Mouse (Mus musculus) stomach, embryonic 16.5 days (tissue): ENCODE data around the gene Dennd2a. TPM values are rescaled to one million over a fixed set of nuclear protein-coding genes. Genes with fewer than 3 reads are reported as not detected.
A peak's percentile ranks its signal among the peaks of the same experiment; 100 is the strongest.

Experiments
- ATAC-seq: fragments of 200-750 bp; cut with Nextera tagmentation; 2 replicates; pipeline ENCODE4 v1.8.0; 2017; ENCODE audit warnings: moderate number of reproducible peaks, moderate TSS enrichment; ENCODE audit not compliant: insufficient read depth, low FRiP score
- H3K27ac ChIP-seq: fragments of 300-500 bp; sonication (generic); 2 replicates; pipeline ENCODE4 v1.5.1; 2014; ENCODE audit warnings: low read length
- H3K27me3 ChIP-seq: fragments of 300-500 bp; sonication (generic); 2 replicates; pipeline ENCODE4 v1.6.1; 2014; ENCODE audit warnings: low read length, control low read depth, mixed read lengths; ENCODE audit not compliant: control insufficient read depth, insufficient read depth
- H3K36me3 ChIP-seq: fragments of 300-500 bp; sonication (generic); 2 replicates; pipeline ENCODE4 v1.6.1; 2014; ENCODE audit warnings: low read length; ENCODE audit not compliant: control insufficient read depth, insufficient read depth
- H3K4me1 ChIP-seq: fragments of 300-500 bp; sonication (generic); 2 replicates; pipeline ENCODE4 v1.6.1; 2014; ENCODE audit warnings: low read length, control low read depth, mixed read lengths; ENCODE audit not compliant: control insufficient read depth, insufficient read depth
- H3K4me2 ChIP-seq: fragments of 300-500 bp; sonication (generic); 2 replicates; pipeline ENCODE4 v1.6.1; 2014; ENCODE audit warnings: low read depth, low read length, mixed read lengths
- H3K4me3 ChIP-seq: fragments of 300-500 bp; sonication (generic); replicated peaks from 2 replicates; pipeline ENCODE4 v1.5.1; 2014; ENCODE audit warnings: mild to moderate bottlenecking, low read length
- H3K9ac ChIP-seq: fragments of 300-500 bp; sonication (generic); 2 replicates; pipeline ENCODE4 v1.6.1; 2014; ENCODE audit warnings: low read length
- H3K9me3 ChIP-seq: fragments of 300-500 bp; sonication (generic); replicated peaks from 2 replicates; pipeline ENCODE4 v1.6.1; 2016; ENCODE audit warnings: low read length, control low read depth; ENCODE audit not compliant: control insufficient read depth
- WGBS: fragments of 180-500 bp; shearing (Covaris S2); extraction: QIAGEN DNeasy Blood & Tissue Kit; methylation state at CpG from one replicate; pipeline ENCODE4 v1.1.7; 2014; 5-methylcytosine and 5-hydroxymethylcytosine counted together
- polyA plus RNA-seq: library from polyadenylated mRNA; unstranded; fragments of >200 nt; fragmentation: Nextera tagmentation; extraction: Ambion mirVana; gene quantifications from 2 replicates; pipeline ENCODE4 v1.2.1, GENCODE M21; 2015

Dennd2a gene
- polyA plus RNA-seq, 1 experiment from 2014 or later = 10.8 TPM

DNA sequence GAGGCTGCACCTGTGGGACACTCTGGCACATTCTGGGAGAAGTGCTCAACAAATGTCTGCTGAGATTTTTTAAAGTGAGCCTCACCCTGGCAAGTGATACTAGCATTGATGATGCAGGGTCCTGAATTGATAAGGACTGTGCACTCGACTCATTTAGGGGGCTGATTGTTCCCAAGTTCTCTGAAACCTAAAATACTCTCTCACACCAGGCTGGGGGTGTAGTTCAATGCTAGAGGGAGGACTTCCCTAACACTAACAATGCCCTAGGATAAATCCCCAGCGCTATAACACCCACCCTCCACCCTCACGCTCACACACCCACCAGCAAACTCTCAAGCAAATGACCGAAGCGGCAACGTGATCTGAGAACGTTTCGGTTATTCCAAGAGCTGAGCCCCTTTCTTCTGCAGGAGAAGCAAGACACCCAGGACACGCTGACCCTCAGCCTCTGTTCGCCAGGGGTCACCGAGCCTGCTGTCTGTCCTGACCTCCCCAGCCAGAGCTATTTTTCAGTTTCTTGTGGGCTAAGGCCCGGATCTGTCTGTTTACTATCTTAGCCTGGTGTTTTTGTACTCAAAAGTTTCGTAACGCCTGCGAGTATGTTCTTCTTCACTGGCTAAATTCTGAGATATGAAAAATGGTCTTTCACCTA is 13.8 kb downstream of the Dennd2a start:
- H3K27ac ChIP-seq = peak overlapping the region; percentile 87
- no peaks in the 10 kb centered on the region for H3K36me3 ChIP-seq
- 47% methylated on average over 15 of the region's 15 CpGs for WGBS
- no peak overlapping the region for H3K4me3 ChIP-seq
- H3K9ac ChIP-seq = peak overlapping the region; percentile 41; the same call in 1 of the 2 replicates
- H3K27me3 ChIP-seq = no peaks in the 10 kb centered on the region
- no peak overlapping the region for H3K4me2 ChIP-seq
- ATAC-seq = no peak
- H3K4me1 ChIP-seq = peaks cover 46% of the 10 kb centered on the region
- H3K9me3 ChIP-seq = no peaks in the 10 kb centered on the region

DNA sequence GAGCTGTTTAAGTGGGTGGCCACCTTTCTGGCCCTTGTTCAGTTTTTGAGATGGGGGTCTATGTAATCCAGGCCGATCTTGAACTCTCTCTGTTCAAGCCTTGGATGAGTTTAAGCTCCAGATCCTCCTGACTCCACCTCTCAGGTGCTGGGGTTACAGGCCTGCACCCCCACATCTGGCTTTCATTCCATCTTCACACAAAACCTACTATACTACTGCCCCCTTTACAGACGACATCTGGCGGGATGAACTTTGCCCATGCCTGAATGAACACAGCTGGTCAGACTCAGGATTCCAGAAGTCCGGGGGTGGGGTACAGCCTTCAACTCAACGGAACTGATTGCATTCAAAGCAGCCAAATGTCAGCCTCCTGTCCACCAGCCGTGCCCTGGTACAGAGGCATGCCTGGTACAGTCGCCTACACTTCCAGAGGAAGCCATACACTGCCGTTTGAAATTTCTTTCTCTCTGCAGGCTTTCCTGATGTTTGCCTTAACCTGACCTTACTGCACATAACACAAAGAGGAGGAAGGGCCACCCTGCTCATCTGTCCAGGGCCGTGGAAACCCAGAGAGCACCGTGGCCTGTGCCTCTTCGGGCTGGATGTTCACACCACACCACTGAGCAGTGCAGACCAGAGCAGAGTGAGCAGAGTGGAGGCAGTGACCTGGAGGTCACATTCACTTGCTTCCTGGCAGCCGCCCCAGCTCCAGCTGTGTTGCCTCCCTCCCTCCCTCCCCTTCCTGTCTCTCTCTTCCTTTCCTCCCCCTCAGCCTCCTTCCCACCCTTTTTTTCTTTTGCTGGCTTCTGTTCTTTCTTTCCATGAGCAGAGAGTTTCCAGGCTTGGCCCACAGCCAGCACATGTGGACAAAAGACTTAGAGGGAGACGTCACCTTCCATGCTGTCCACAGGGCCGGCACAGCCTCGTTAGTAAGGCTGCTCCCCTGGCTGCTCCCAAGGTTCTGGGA is 14.8 kb downstream of the Dennd2a start:
- Histone ChIP-seq H3K9me3 (no peaks in the 10 kb centered on the region), H3K4me1 (peaks cover 52% of the 10 kb centered on the region), H3K27ac (peak overlapping the region; percentile 87), H3K27me3 (no peaks in the 10 kb centered on the region), H3K4me2 (peak overlapping the region; percentile 38; the same call in 1 of the 2 replicates), H3K36me3 (no peaks in the 10 kb centered on the region), H3K4me3 (no peak overlapping the region), H3K9ac (peak overlapping the region; percentile 41; the same call in 1 of the 2 replicates)
- ATAC-seq = peak; percentile 86
- 14% methylated on average over 15 of the region's 15 CpGs for WGBS

DNA sequence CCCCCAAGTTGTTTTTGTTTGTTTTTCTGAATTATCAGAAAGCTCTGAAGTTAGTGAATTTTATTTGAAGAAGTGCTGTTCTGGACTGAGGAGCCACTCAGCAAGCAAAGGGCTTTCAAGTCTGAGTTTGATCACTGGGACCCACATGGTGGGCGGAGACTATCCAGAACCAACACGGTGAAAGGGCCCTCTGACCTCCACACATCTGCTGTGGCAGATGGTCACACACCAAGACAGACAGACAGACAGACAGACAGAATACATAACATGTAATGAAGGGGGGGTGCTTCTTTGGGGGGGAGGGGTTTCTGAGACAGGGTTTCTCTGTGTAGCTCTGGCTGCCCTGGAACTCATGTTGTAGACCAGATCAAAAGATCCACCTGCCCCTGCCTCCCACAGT is 17.1 kb downstream of the Dennd2a start:
- ATAC-seq = no peak
- Histone ChIP-seq H3K4me2 (peak overlapping the region; percentile 43; the same call in 1 of the 2 replicates), H3K4me1 (peaks cover 49% of the 10 kb centered on the region)

DNA sequence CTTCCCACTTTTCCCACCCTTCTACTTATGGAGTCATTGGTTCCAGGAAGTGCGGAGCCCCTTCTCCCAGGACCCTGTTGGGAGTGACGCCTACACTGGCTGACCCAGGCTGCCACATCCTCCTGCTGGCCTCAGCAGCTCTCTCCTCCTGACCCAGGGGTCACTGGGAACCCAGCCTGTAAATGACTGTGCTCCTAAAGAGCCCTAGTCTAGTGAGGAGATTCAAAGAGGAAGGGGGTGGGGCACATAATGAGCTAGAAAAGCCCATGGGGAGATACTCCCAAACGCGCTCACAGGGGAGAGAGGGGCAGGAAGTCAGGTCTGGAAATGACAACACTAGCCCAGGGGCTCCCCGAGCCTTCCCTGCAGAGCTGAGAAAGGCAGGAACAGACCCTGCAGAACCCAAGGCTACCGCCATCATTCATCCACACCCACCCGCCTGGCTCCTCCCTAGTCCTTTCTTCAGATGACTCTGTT is 17.9 kb downstream of the Dennd2a start:
- no peak overlapping the region for H3K9ac ChIP-seq
- peak overlapping the region; percentile 43 for H3K4me2 ChIP-seq
- no peaks in the 10 kb centered on the region for H3K27me3 ChIP-seq
- no peaks in the 10 kb centered on the region for H3K9me3 ChIP-seq
- 25% methylated on average over 7 of the region's 7 CpGs for WGBS
- no peak overlapping the region for H3K4me3 ChIP-seq
- H3K4me1 ChIP-seq = peaks cover 49% of the 10 kb centered on the region
- peak; percentile 48; the same call in 1 of the 2 replicates for ATAC-seq
- no peaks in the 10 kb centered on the region for H3K36me3 ChIP-seq
- H3K27ac ChIP-seq = peak overlapping the region; percentile 46

More for the DNA sequence above, 17.1 kb downstream of the Dennd2a start:
- Histone ChIP-seq H3K9ac (no peak overlapping the region), H3K4me3 (no peak overlapping the region), H3K27ac (peak overlapping the region; percentile 46; the same call in 1 of the 2 replicates), H3K36me3 (no peaks in the 10 kb centered on the region), H3K9me3 (no peaks in the 10 kb centered on the region), H3K27me3 (no peaks in the 10 kb centered on the region)
- 50% methylated on average over 2 of the region's 2 CpGs for WGBS

DNA sequence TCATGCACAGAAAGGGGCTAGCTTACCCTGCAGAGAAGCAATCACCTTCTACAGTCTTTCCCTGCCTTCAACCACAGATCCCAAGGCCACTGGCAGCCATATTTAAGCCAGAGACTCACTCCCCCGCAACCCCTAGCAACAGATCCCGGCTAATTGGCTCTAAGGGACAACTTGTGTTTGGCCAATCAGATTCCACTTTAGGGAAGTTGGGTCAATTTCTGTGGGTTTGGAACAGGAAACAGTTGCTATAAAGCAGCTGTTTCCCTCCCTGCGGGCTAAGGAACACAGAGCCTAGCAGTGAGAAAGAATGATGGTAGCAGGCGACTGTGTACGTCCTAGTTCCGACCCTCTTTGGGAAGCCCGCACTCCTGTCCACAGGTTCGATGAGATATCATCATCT is 19.4 kb downstream of the Dennd2a start:
- H3K27me3 ChIP-seq = no peaks in the 10 kb centered on the region
- peaks cover 36% of the 10 kb centered on the region for H3K4me1 ChIP-seq
- H3K27ac ChIP-seq = peak overlapping the region; percentile 46; the same call in 1 of the 2 replicates
- no peaks in the 10 kb centered on the region for H3K9me3 ChIP-seq
- H3K9ac ChIP-seq = no peak overlapping the region
- WGBS = 39% methylated on average over 8 of the region's 8 CpGs
- H3K4me2 ChIP-seq = no peak overlapping the region; the same call in 1 of the 2 replicates
- H3K36me3 ChIP-seq = no peaks in the 10 kb centered on the region
- ATAC-seq = no peak
- H3K4me3 ChIP-seq = no peak overlapping the region

DNA sequence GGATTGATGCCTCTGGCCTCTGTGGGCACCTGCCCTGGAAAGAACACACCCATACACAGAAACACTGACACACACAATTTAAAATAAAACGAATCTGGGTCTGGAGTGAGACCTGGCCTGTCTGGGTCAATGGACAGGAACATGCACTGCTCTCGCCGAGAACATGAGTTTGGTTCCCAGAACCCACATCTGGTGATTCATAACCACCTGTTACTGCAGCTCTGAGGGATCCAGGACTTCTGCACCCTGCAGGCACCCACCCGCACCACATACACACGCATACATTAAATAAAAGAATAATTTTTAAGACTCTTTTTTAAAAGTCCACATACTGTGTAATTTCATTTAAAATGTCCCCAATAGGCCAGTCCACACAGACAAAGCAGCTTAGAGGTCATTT is 20.4 kb downstream of the Dennd2a start:
- Histone ChIP-seq H3K27ac (no peak overlapping the region), H3K27me3 (no peaks in the 10 kb centered on the region), H3K4me3 (no peak overlapping the region), H3K4me2 (no peak overlapping the region), H3K36me3 (no peaks in the 10 kb centered on the region), H3K9me3 (no peaks in the 10 kb centered on the region), H3K9ac (no peak overlapping the region), H3K4me1 (peaks cover 27% of the 10 kb centered on the region)
- 96% methylated on average over 5 of the region's 5 CpGs for WGBS
- ATAC-seq = no peak

DNA sequence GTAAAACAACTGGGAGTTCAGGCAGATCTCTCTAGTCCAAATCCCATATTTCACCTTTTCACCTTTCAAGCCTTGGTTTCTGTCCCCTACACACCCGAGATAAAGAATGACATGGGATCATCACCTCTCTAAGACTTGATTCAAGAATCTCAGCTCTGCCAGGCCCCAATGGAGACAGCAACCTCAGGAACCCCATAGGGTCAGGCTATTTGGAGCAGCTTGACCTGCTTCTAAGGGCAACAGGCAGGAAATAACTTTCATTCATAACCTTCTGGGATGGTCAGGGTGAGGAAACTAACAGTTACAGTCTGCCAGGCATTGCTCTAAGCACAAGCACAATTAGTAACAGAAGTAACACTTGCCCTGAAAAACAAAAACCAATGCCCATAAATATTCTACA is 21.0 kb downstream of the Dennd2a start:
- H3K36me3 ChIP-seq = no peaks in the 10 kb centered on the region
- no peak overlapping the region for H3K4me2 ChIP-seq
- no peak overlapping the region for H3K9ac ChIP-seq
- H3K27me3 ChIP-seq = no peaks in the 10 kb centered on the region
- H3K9me3 ChIP-seq = no peaks in the 10 kb centered on the region
- no peak overlapping the region for H3K4me3 ChIP-seq
- WGBS = 35% methylated on average over 1 of the region's 1 CpGs
- no peak overlapping the region for H3K27ac ChIP-seq
- peaks cover 27% of the 10 kb centered on the region for H3K4me1 ChIP-seq
- no peak for ATAC-seq

DNA sequence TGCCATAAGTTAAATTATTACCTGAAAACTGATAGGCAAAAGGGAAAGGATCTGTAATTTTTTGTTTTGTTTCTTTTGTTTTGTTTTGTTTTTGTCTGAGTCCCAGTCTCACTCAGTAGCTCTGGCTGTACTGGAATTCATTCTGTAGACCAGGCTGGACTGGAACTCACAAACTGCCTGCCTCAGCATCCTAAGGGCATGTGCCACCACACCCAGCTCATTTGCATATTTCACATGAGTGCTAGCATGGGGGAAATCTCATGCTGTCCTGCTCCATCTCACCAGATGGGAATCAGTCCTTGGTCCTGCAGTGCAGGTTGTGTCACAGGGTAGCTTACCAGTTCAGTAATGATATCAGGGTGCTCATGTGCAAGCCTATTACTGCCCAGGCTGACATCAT is 22.7 kb downstream of the Dennd2a start:
- Histone ChIP-seq H3K27me3 (no peaks in the 10 kb centered on the region), H3K9me3 (no peaks in the 10 kb centered on the region), H3K4me3 (no peak overlapping the region), H3K4me2 (no peak overlapping the region), H3K27ac (no peak overlapping the region), H3K9ac (no peak overlapping the region), H3K4me1 (peaks cover 16% of the 10 kb centered on the region), H3K36me3 (no peaks in the 10 kb centered on the region)
- ATAC-seq = no peak
